Mouse (Mus musculus): ENCODE results near the gene Elf2.

GRCm38 (mm10) chr3:51239541-51239940 lies 100.9 kb downstream of the Elf2 start:
- TF ChIP-seq POLR2A (IDR thresholded peaks at IDR 0.05; ENCODE audit: borderline replicate concordance, insufficient read depth, low read length) (no peak), CTCF (IDR thresholded peaks at IDR 0.05; ENCODE audit: borderline replicate concordance, insufficient read depth, low read depth, low read length) (no peak)
